Mouse (Mus musculus): Measurements from ENCODE around the gene Wdr35.

DNA sequence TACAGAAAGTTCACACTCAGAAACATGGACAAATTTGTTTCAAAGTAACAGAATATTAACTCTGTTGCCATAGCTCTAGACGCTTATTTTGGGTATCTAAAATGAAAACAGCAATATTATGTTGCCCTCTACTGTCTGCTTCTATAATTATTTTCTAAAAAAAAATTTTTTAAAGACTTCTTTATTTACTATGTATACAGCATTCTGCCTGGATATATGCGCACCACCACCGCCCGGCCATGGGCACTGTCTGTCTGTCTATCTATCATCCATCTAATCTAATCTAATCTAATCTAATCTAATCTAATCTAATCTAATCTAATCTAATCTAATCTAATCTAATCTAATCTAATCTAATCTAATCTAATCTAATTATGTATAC is 55.8 kb downstream of the Wdr35 start:
- no peak for TF ChIP-seq CTCF (IDR thresholded peaks at IDR 0.05; ENCODE audit: low read depth)
- no peak for TF ChIP-seq EP300 (IDR thresholded peaks at IDR 0.05; ENCODE audit: low read depth)
